Mouse (Mus musculus) limb, embryonic 11.5 days (tissue): Measurements from ENCODE around the gene Abhd16a. TPM values are rescaled to one million over a fixed set of nuclear protein-coding genes. Genes with fewer than 3 reads are reported as not detected.

Experiments
- ATAC-seq: fragments of 200-750 bp; cut with Nextera tagmentation; 2 replicates; pipeline ENCODE4 v1.8.0; 2017; ENCODE audit warnings: low read depth; ENCODE audit not compliant: insufficient number of reproducible peaks, low FRiP score, low TSS enrichment
- DNase-seq: peaks from one replicate; pipeline ENCODE4 v3.0.0-alpha.2; 2015; ENCODE audit warnings: low spot score
- H3K27ac ChIP-seq: fragments of 300-500 bp; sonication (generic); replicated peaks from 2 replicates; pipeline ENCODE4 v1.5.1; 2014; ENCODE audit warnings: low read depth, mild to moderate bottlenecking, low read length
- H3K27me3 ChIP-seq: fragments of 300-500 bp; sonication (generic); 2 replicates; pipeline ENCODE4 v1.6.1; 2014; ENCODE audit warnings: mild to moderate bottlenecking, low read length, mixed read lengths; ENCODE audit not compliant: control insufficient read depth, insufficient read depth
- H3K36me3 ChIP-seq: fragments of 300-500 bp; sonication (generic); 2 replicates; pipeline ENCODE4 v1.6.1; 2014; ENCODE audit warnings: mild to moderate bottlenecking, low read length, moderate library complexity, mixed read lengths; ENCODE audit not compliant: control insufficient read depth, insufficient read depth
- H3K4me1 ChIP-seq: fragments of 300-500 bp; sonication (generic); 2 replicates; pipeline ENCODE4 v1.6.1; 2014; ENCODE audit warnings: low read length, mixed read lengths; ENCODE audit not compliant: control insufficient read depth, insufficient read depth
- H3K4me2 ChIP-seq: fragments of 300-500 bp; sonication (generic); 2 replicates; pipeline ENCODE4 v1.6.1; 2014; ENCODE audit warnings: low read depth, mild to moderate bottlenecking, moderate library complexity; ENCODE audit not compliant: severe bottlenecking
- H3K4me3 ChIP-seq: fragments of 300-500 bp; sonication (generic); 2 replicates; pipeline ENCODE4 v1.5.1; 2014; ENCODE audit warnings: low read depth, low read length
- H3K9ac ChIP-seq: fragments of 300-500 bp; sonication (generic); 2 replicates; pipeline ENCODE4 v1.6.1; 2014; ENCODE audit warnings: mild to moderate bottlenecking, low read length
- H3K9me3 ChIP-seq: fragments of 300-500 bp; sonication (generic); 2 replicates; pipeline ENCODE4 v1.6.1; 2016; ENCODE audit warnings: low read length; ENCODE audit not compliant: control insufficient read depth
- WGBS: fragments of 180-500 bp; shearing (Covaris S2); extraction: QIAGEN DNeasy Blood & Tissue Kit; methylation state at CpG from one replicate; pipeline ENCODE4 v1.1.7; 2014; 5-methylcytosine and 5-hydroxymethylcytosine counted together
- polyA plus RNA-seq: library from polyadenylated mRNA; unstranded; fragments of >200 nt; fragmentation: Nextera tagmentation; extraction: Ambion mirVana; gene quantifications from 2 replicates; pipeline ENCODE4 v1.2.1, GENCODE M21; 2014

The Abhd16a gene
- polyA plus RNA-seq, 1 experiment from 2014 or later, result 46.9 TPM

GRCm38 (mm10) chr17:35147922-35148639, 59.0 kb downstream of the Abhd16a start:
- ATAC-seq (no peak), DNase-seq (no peak)
- Histone ChIP-seq H3K4me3 (no peak overlapping the region), H3K4me1 (no peaks in the 10 kb centered on the region), H3K9me3 (no peaks in the 10 kb centered on the region; the same call in 1 of the 2 replicates), H3K27me3 (no peaks in the 10 kb centered on the region), H3K27ac (no peak overlapping the region), H3K36me3 (peaks cover 64% of the 10 kb centered on the region), H3K9ac (no peak overlapping the region), H3K4me2 (no peak overlapping the region)
- WGBS, result 75% methylated on average over 5 of the region's 5 CpGs

- Histone ChIP-seq H3K9me3 (no peaks in the 10 kb centered on the region), H3K4me3 (no peak overlapping the region), H3K4me2 (no peak overlapping the region), H3K36me3 (peaks cover 70% of the 10 kb centered on the region), H3K27me3 (no peaks in the 10 kb centered on the region), H3K4me1 (no peaks in the 10 kb centered on the region), H3K9ac (no peak overlapping the region), H3K27ac (no peak overlapping the region)
- ATAC-seq (no peak), DNase-seq (no peak)
- 94% methylated on average over 4 of the region's 4 CpGs for WGBS
Observed at GRCm38 (mm10) chr17:35152121-35152520, 63.1 kb downstream of the Abhd16a start.

Other genes starting within 250 kb of the Abhd16a start
- gene Skiv2l, start 239.1 kb upstream of the Abhd16a start, polyA plus RNA-seq, result 43.2 and 49.0 TPM in 2 replicates
- 152 TPM in 2 replicates for gene Nelfe, start 238.9 kb upstream of the Abhd16a start, polyA plus RNA-seq
- gene Cfb, start 226.7 kb upstream of the Abhd16a start, polyA plus RNA-seq, result 1.6 and 2.6 TPM in 2 replicates
- gene Zbtb12, start 209.8 kb upstream of the Abhd16a start, polyA plus RNA-seq, result 1.9 and 2.3 TPM in 2 replicates
- not detected in 2 replicates for gene Gm20547, start 207.2 kb upstream of the Abhd16a start, polyA plus RNA-seq
- gene C2, start 191.0 kb upstream of the Abhd16a start, polyA plus RNA-seq, result 0.44 and 0.58 TPM in 2 replicates
- gene Ehmt2, start 190.8 kb upstream of the Abhd16a start, polyA plus RNA-seq, result 77.8 and 78.9 TPM in 2 replicates
- gene Slc44a4, start 174.8 kb upstream of the Abhd16a start, polyA plus RNA-seq, result 0.21 TPM in 1 of 2 replicates, not detected in the other
- 10.3 and 12.8 TPM in 2 replicates for gene Neu1, start 158.0 kb upstream of the Abhd16a start, polyA plus RNA-seq
- gene Hspa1b, start 130.0 kb upstream of the Abhd16a start, polyA plus RNA-seq, result 0.43 and 0.44 TPM in 2 replicates
- 0.36 and 0.43 TPM in 2 replicates for gene Gm20481, start 119.4 kb upstream of the Abhd16a start, polyA plus RNA-seq
- gene Hspa1a, start 117.1 kb upstream of the Abhd16a start, polyA plus RNA-seq, result 0.75 and 4.0 TPM in 2 replicates
- 1.5 and 1.6 TPM in 2 replicates for gene Hspa1l, start 116.6 kb upstream of the Abhd16a start, polyA plus RNA-seq
- gene Lsm2, start 107.4 kb upstream of the Abhd16a start, polyA plus RNA-seq, result 266 and 271 TPM in 2 replicates
- 124 and 140 TPM in 2 replicates for gene Vars, start 88.3 kb upstream of the Abhd16a start, polyA plus RNA-seq
- 0.07 and 0.16 TPM in 2 replicates for gene Vwa7, start 72.7 kb upstream of the Abhd16a start, polyA plus RNA-seq
- gene Sapcd1, start 61.2 kb upstream of the Abhd16a start, polyA plus RNA-seq, result 1.4 TPM in 2 replicates
- 3.5 and 3.7 TPM in 2 replicates for gene Msh5, start 42.5 kb upstream of the Abhd16a start, polyA plus RNA-seq
- 52.1 and 76.7 TPM in 2 replicates for gene Clic1, start 39.3 kb upstream of the Abhd16a start, polyA plus RNA-seq
- 553 and 582 TPM in 2 replicates for gene Ddah2, start 30.2 kb upstream of the Abhd16a start, polyA plus RNA-seq
- 0.16 TPM in 1 of 2 replicates, not detected in the other for gene Ly6g6c, start 23.9 kb upstream of the Abhd16a start, polyA plus RNA-seq
- 0.84 and 1.2 TPM in 2 replicates for gene Mpig6b, start 23.1 kb upstream of the Abhd16a start, polyA plus RNA-seq
- 1.5 and 2.1 TPM in 2 replicates for gene Ly6g6e, start 12.4 kb upstream of the Abhd16a start, polyA plus RNA-seq
- 0.72 and 1.6 TPM in 2 replicates for gene Ly6g6d, start 11.2 kb upstream of the Abhd16a start, polyA plus RNA-seq
- 0.27 and 0.73 TPM in 2 replicates for gene Ly6g6f, start 3.7 kb upstream of the Abhd16a start, polyA plus RNA-seq
- gene Ly6g5c, start 19.0 kb downstream of the Abhd16a start, polyA plus RNA-seq, result not detected in 2 replicates
- gene Ly6g5b, start 26.2 kb downstream of the Abhd16a start, polyA plus RNA-seq, result 0.44 and 0.75 TPM in 2 replicates
- gene Gpank1, start 32.2 kb downstream of the Abhd16a start, polyA plus RNA-seq, result 24.0 and 29.1 TPM in 2 replicates
- gene Csnk2b, start 32.8 kb downstream of the Abhd16a start, polyA plus RNA-seq, result 277 and 290 TPM in 2 replicates
- gene D17H6S53E, start 37.1 kb downstream of the Abhd16a start, polyA plus RNA-seq, result 8.6 and 8.9 TPM in 2 replicates
- 0.44 and 1.5 TPM in 2 replicates for gene Apom, start 42.8 kb downstream of the Abhd16a start, polyA plus RNA-seq
- 103 and 104 TPM in 2 replicates for gene Bag6, start 45.9 kb downstream of the Abhd16a start, polyA plus RNA-seq
- gene Prrc2a, start 75.6 kb downstream of the Abhd16a start, polyA plus RNA-seq, result 215 and 234 TPM in 2 replicates
- gene Aif1, start 86.8 kb downstream of the Abhd16a start, polyA plus RNA-seq, result 3.4 and 3.9 TPM in 2 replicates
- gene Lst1, start 99.2 kb downstream of the Abhd16a start, polyA plus RNA-seq, result 4.0 and 4.7 TPM in 2 replicates
- gene Ltb, start 105.2 kb downstream of the Abhd16a start, polyA plus RNA-seq, result 0.45 and 0.54 TPM in 2 replicates
- not detected in 2 replicates for gene Tnf, start 112.7 kb downstream of the Abhd16a start, polyA plus RNA-seq
- 0.11 and 0.27 TPM in 2 replicates for gene Lta, start 116.1 kb downstream of the Abhd16a start, polyA plus RNA-seq
- gene Gm16181, start 131.6 kb downstream of the Abhd16a start, polyA plus RNA-seq, result not detected in 2 replicates
- 3.9 and 5.9 TPM in 2 replicates for gene Atp6v1g2, start 144.4 kb downstream of the Abhd16a start, polyA plus RNA-seq
- 4.0 and 4.6 TPM in 2 replicates for gene Nfkbil1, start 146.5 kb downstream of the Abhd16a start, polyA plus RNA-seq
- 739 and 748 TPM in 2 replicates for gene Ddx39b, start 152.5 kb downstream of the Abhd16a start, polyA plus RNA-seq
- gene H2-D1, start 173.5 kb downstream of the Abhd16a start, polyA plus RNA-seq, result 15.7 and 16.3 TPM in 2 replicates
- not detected in 2 replicates for gene H2-Q1, start 231.1 kb downstream of the Abhd16a start, polyA plus RNA-seq